Mouse (Mus musculus): ENCODE results near the gene Zfp668. TPM values are rescaled to one million over a fixed set of nuclear protein-coding genes. Genes with fewer than 3 reads are reported as not detected.

Gene Zfp668
- polyA plus RNA-seq, 1 experiment from 2014 or later, result 7.6 TPM

GRCm38 (mm10) chr7:127890798-127891197 lies 14.2 kb upstream of the Zfp668 start, which contains the start of gene Prss53:
Gene Prss53, minus strand, starts transcription at chr7:127890970.
- no peak for DNase-seq
- Histone ChIP-seq H3K27ac (0 out of 2 replicates have a peak within 1 kb of the TSS, but pooled peaks have one; percentile 13), H3K4me1 (replicated peaks) (peaks cover 23% of the 10 kb centered on the region), H3K4me2 (no peak within 1 kb of the TSS), H3K36me3 (peaks cover 65% of the 10 kb centered on the region), H3K4me3 (replicated peaks) (no peak within 1 kb of the TSS), H3K27me3 (no peaks in the 10 kb centered on the region), H3K9ac (0 out of 2 replicates have a peak within 1 kb of the TSS, but pooled peaks have one; percentile 5), H3K9me3 (replicated peaks) (no peaks in the 10 kb centered on the region)
- ATAC-seq (ENCODE audit: low read depth), result no peak
- 55% methylated on average over 4 of the region's 4 CpGs for WGBS (ENCODE audit: insufficient replicate concordance)

DNA sequence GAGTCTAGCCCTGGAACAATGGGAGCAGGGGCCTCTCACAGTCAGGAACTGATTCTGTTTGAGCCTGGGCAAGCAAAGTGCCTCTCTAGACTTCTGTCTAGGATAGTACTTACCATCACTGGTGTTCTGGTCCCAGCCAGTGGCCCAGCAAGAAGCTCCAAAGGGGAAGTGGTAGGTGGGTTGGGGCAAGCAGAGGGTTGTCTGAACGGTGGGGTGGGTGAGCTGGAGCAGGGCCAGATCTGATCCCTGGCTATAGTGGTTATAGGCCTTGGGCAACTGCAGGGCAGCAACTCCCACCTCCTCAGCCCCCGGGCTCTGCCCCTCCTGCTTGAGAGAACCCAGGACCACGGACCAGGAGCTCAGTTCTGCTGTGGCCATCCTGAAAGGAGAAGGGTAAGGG lies 12.2 kb upstream of the Zfp668 start:
- no peak overlapping the region for H3K9ac ChIP-seq
- H3K4me3 ChIP-seq (replicated peaks), result no peak overlapping the region
- DNase-seq (no peak), ATAC-seq (ENCODE audit: low read depth) (no peak)
- H3K4me2 ChIP-seq, result no peak overlapping the region
- no peak overlapping the region for H3K27ac ChIP-seq
- H3K4me1 ChIP-seq (replicated peaks), result peaks cover 20% of the 10 kb centered on the region
- peaks cover 84% of the 10 kb centered on the region for H3K36me3 ChIP-seq
- no peaks in the 10 kb centered on the region for H3K27me3 ChIP-seq
- WGBS (ENCODE audit: insufficient replicate concordance), result 57% methylated on average over 3 of the region's 3 CpGs
- no peaks in the 10 kb centered on the region for H3K9me3 ChIP-seq (replicated peaks)

DNA sequence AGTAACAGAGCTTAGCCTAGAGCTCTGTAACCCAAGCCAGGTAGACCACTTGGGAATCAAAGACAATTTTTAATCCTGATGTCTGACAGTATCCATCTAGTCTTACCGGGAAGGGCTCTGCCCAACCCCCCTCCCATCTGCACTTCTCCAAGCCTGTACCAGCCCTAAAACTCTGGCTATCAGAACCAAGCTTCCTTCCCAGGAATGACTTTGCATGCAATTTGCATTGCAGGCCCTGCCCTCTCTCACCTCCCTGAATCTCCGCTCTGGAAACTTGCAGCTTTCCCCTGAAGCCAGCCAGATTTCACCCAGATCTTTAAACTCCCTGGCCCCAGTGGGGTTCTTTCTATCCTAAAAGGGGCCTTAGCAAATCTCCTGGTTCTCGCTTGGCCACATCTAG lies 11.2 kb upstream of the Zfp668 start:
- ATAC-seq (ENCODE audit: low read depth) (no peak), DNase-seq (no peak)
- H3K4me1 ChIP-seq (replicated peaks), result peaks cover 25% of the 10 kb centered on the region
- no peak overlapping the region for H3K27ac ChIP-seq
- no peak overlapping the region for H3K9ac ChIP-seq
- H3K4me3 ChIP-seq (replicated peaks), result no peak overlapping the region
- no peaks in the 10 kb centered on the region for H3K27me3 ChIP-seq
- H3K9me3 ChIP-seq (replicated peaks), result 0 out of 2 replicates have a peak, but pooled peaks cover 5% of the 10 kb centered on the region
- WGBS (ENCODE audit: insufficient replicate concordance), result 75% methylated on average over 3 of the region's 3 CpGs
- no peak overlapping the region for H3K4me2 ChIP-seq
- peaks cover 85% of the 10 kb centered on the region for H3K36me3 ChIP-seq

GRCm38 (mm10) chr7:127887191-127887590 lies 10.6 kb upstream of the Zfp668 start:
- Histone ChIP-seq H3K4me3 (replicated peaks) (no peak overlapping the region), H3K36me3 (peaks cover 85% of the 10 kb centered on the region), H3K9ac (no peak overlapping the region), H3K27ac (no peak overlapping the region), H3K4me1 (replicated peaks) (peaks cover 25% of the 10 kb centered on the region), H3K9me3 (replicated peaks) (peaks cover 10% of the 10 kb centered on the region), H3K4me2 (no peak overlapping the region), H3K27me3 (no peaks in the 10 kb centered on the region)
- DNase-seq (no peak), ATAC-seq (ENCODE audit: low read depth) (0 out of 2 replicates have a peak, but pooled peaks have one; percentile 15)
- 83% methylated on average over 8 of the region's 8 CpGs for WGBS (ENCODE audit: insufficient replicate concordance)

GRCm38 (mm10) chr7:127886551-127886950 lies 9.9 kb upstream of the Zfp668 start:
- peaks cover 17% of the 10 kb centered on the region for H3K9me3 ChIP-seq (replicated peaks)
- H3K36me3 ChIP-seq, result peaks cover 85% of the 10 kb centered on the region
- no peak overlapping the region for H3K4me3 ChIP-seq (replicated peaks)
- H3K27me3 ChIP-seq, result no peaks in the 10 kb centered on the region
- WGBS (ENCODE audit: insufficient replicate concordance), result 78% methylated on average over 6 of the region's 6 CpGs
- H3K9ac ChIP-seq, result no peak overlapping the region
- H3K4me2 ChIP-seq, result no peak overlapping the region
- ATAC-seq (ENCODE audit: low read depth), result no peak
- no peak for DNase-seq
- peak overlapping the region; percentile 38; the same call in 1 of the 2 replicates for H3K27ac ChIP-seq
- H3K4me1 ChIP-seq (replicated peaks), result peaks cover 25% of the 10 kb centered on the region

- DNase-seq (no peak), ATAC-seq (ENCODE audit: low read depth) (no peak)
- Histone ChIP-seq H3K27ac (peak overlapping the region; percentile 38; the same call in 1 of the 2 replicates), H3K4me1 (replicated peaks) (peaks cover 25% of the 10 kb centered on the region), H3K9ac (no peak overlapping the region), H3K4me3 (replicated peaks) (no peak overlapping the region), H3K4me2 (no peak overlapping the region), H3K36me3 (peaks cover 88% of the 10 kb centered on the region), H3K9me3 (replicated peaks) (peaks cover 23% of the 10 kb centered on the region), H3K27me3 (no peaks in the 10 kb centered on the region)
- WGBS (ENCODE audit: insufficient replicate concordance), result 47% methylated on average over 6 of the region's 6 CpGs
Observed at GRCm38 (mm10) chr7:127885951-127886350, 9.3 kb upstream of the Zfp668 start.

GRCm38 (mm10) chr7:127880431-127880830 lies 3.8 kb upstream of the Zfp668 start:
- Histone ChIP-seq H3K4me1 (replicated peaks) (peaks cover 32% of the 10 kb centered on the region), H3K4me3 (replicated peaks) (no peak overlapping the region), H3K27ac (no peak overlapping the region), H3K9ac (no peak overlapping the region), H3K9me3 (replicated peaks) (peaks cover 52% of the 10 kb centered on the region), H3K36me3 (peaks cover 80% of the 10 kb centered on the region), H3K27me3 (no peaks in the 10 kb centered on the region), H3K4me2 (no peak overlapping the region)
- no peak for DNase-seq
- ATAC-seq (ENCODE audit: low read depth), result no peak
- 91% methylated on average over 12 of the region's 12 CpGs for WGBS (ENCODE audit: insufficient replicate concordance)

- Histone ChIP-seq H3K4me3 (replicated peaks) (no peak overlapping the region), H3K9ac (no peak overlapping the region), H3K4me1 (replicated peaks) (peaks cover 33% of the 10 kb centered on the region), H3K27ac (no peak overlapping the region), H3K36me3 (peaks cover 70% of the 10 kb centered on the region), H3K9me3 (replicated peaks) (peaks cover 52% of the 10 kb centered on the region), H3K4me2 (no peak overlapping the region), H3K27me3 (no peaks in the 10 kb centered on the region)
- DNase-seq, result no peak
- no peak for ATAC-seq (ENCODE audit: low read depth)
- 92% methylated on average over 9 of the region's 9 CpGs for WGBS (ENCODE audit: insufficient replicate concordance)
Observed at GRCm38 (mm10) chr7:127879301-127879700, 2.7 kb upstream of the Zfp668 start.

GRCm38 (mm10) chr7:127876041-127876466 lies 574 bp downstream of the Zfp668 start, which contains the start of gene Zfp646:
Gene Zfp646, plus strand, starts transcription at chr7:127876221.
- peak within 1 kb of the TSS; percentile 93 for H3K4me3 ChIP-seq (replicated peaks)
- H3K27ac ChIP-seq, result peak within 1 kb of the TSS; percentile 96
- H3K9ac ChIP-seq, result peak within 1 kb of the TSS; percentile 98
- peak; percentile 81 for ATAC-seq (ENCODE audit: low read depth)
- peaks cover 42% of the 10 kb centered on the region for H3K4me1 ChIP-seq (replicated peaks)
- peaks cover 54% of the 10 kb centered on the region for H3K36me3 ChIP-seq
- H3K27me3 ChIP-seq, result no peaks in the 10 kb centered on the region
- H3K9me3 ChIP-seq (replicated peaks), result peaks cover 30% of the 10 kb centered on the region
- peak; percentile 74 for DNase-seq
- H3K4me2 ChIP-seq, result peak within 1 kb of the TSS; percentile 87
- under 1% methylated on average over 41 of the region's 41 CpGs for WGBS (ENCODE audit: insufficient replicate concordance)

DNA sequence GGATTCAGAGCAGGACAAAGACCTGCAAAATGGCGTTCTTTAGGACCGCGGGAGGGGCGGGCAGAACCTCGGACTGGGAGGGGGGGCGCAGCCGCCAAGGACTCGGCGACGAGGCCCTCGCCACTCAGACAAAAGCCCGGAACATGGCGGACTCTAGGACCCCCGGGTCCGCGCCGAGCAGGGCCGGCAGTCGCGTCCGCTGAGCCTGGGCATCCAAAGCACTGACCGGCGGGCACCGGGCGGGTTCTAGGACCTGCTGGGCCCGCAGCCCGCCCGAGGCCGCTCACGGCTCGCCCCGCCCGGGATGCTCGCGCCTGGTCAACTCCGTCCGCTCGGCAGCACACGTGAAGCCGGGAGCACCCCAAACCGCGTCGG lies 1.0 kb downstream of the Zfp668 start:
- Histone ChIP-seq H3K27me3 (no peaks in the 10 kb centered on the region), H3K27ac (peak overlapping the region; percentile 96), H3K9ac (peak overlapping the region; percentile 98), H3K9me3 (replicated peaks) (peaks cover 26% of the 10 kb centered on the region), H3K36me3 (peaks cover 52% of the 10 kb centered on the region), H3K4me3 (replicated peaks) (peak overlapping the region; percentile 93), H3K4me1 (replicated peaks) (peaks cover 44% of the 10 kb centered on the region), H3K4me2 (peak overlapping the region; percentile 87)
- WGBS (ENCODE audit: insufficient replicate concordance), result 2% methylated on average over 43 of the region's 43 CpGs
- DNase-seq (peak; percentile 81), ATAC-seq (ENCODE audit: low read depth) (peak; percentile 74)

DNA sequence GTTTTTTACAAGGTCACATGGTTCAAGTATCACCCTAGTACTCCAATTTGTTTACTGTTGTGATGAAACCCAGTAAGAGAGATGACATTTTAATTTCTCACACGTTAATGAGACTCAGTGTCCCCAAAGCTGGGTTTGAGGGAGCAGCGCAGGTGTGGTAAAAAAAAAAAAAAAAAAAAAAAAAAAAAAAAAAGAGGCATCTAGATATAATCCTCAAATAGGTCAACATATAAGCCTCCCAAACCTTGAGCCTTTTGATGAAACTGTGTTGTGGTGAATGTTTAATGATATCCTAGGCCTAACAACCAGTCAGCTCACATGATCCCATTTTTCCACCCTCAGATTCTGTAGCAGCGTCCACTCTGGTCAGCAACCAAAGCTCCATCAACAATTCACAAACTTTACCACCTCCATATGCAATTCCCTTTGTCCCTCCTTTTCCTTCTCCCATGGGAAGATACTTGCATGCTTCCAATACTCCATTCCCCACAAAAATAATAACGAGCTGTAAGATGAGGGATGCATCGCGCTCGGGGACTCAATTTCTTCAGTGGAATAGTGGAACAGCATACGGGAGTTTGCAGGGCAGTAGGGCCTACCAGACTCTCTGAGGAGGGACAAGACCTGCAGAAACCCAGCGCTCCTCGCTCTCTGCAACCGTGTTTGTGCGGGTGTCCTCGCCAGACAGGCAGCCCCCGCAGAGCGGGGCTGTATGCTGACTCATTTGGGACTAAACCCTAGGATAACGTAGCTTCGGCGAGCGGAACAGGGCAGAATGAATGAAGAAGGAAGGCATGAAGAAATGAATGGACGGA lies 1.6 kb downstream of the Zfp668 start:
- 4% methylated on average over 20 of the region's 20 CpGs for WGBS (ENCODE audit: insufficient replicate concordance)
- no peak for DNase-seq
- Histone ChIP-seq H3K36me3 (peaks cover 51% of the 10 kb centered on the region), H3K27ac (peak overlapping the region; percentile 96), H3K4me1 (replicated peaks) (peaks cover 50% of the 10 kb centered on the region), H3K27me3 (no peaks in the 10 kb centered on the region), H3K4me2 (peak overlapping the region; percentile 87), H3K9ac (peak overlapping the region; percentile 98), H3K4me3 (replicated peaks) (peak overlapping the region; percentile 93), H3K9me3 (replicated peaks) (peaks cover 20% of the 10 kb centered on the region)
- peak; percentile 21 for ATAC-seq (ENCODE audit: low read depth)

All from liver, embryonic 13.5 days (tissue).